Mouse (Mus musculus): ENCODE results near the gene Snf8. TPM values are rescaled to one million over a fixed set of nuclear protein-coding genes. Genes with fewer than 3 reads are reported as not detected.
A peak's percentile ranks its signal among the peaks of the same experiment; 100 is the strongest.

Gene Snf8
- polyA plus RNA-seq, 1 experiment from 2014 or later: 107 TPM

GRCm38 (mm10) chr11:96005403-96006271, 29.0 kb upstream of the Snf8 start, which contains the start of gene Igf2bp1:
TSS of gene Igf2bp1 (minus strand) at chr11:96005940.
- Histone ChIP-seq H3K27me3 (no peaks in the 10 kb centered on the region), H3K4me3 (peak within 1 kb of the TSS; percentile 87), H3K9me3 (no peaks in the 10 kb centered on the region), H3K36me3 (no peaks in the 10 kb centered on the region), H3K4me2 (peak within 1 kb of the TSS; percentile 85), H3K4me1 (peaks cover 32% of the 10 kb centered on the region), H3K27ac (peak within 1 kb of the TSS; percentile 99), H3K9ac (peak within 1 kb of the TSS; percentile 97)
- WGBS: under 1% methylated on average over 68 of the region's 74 CpGs
- peak; percentile 56 for ATAC-seq (ENCODE audit: insufficient number of reproducible peaks, insufficient read depth, low FRiP score, low TSS enrichment, low read depth)

GRCm38 (mm10) chr11:96006367-96006851, 28.3 kb upstream of the Snf8 start:
- no peaks in the 10 kb centered on the region for H3K9me3 ChIP-seq
- no peaks in the 10 kb centered on the region for H3K36me3 ChIP-seq
- H3K27me3 ChIP-seq: no peaks in the 10 kb centered on the region
- peak overlapping the region; percentile 87 for H3K4me3 ChIP-seq
- peak overlapping the region; percentile 97 for H3K9ac ChIP-seq
- H3K4me2 ChIP-seq: peak overlapping the region; percentile 85
- no peak for ATAC-seq (ENCODE audit: insufficient number of reproducible peaks, insufficient read depth, low FRiP score, low TSS enrichment, low read depth)
- peak overlapping the region; percentile 99 for H3K27ac ChIP-seq
- H3K4me1 ChIP-seq: peaks cover 27% of the 10 kb centered on the region
- WGBS: under 1% methylated on average over 33 of the region's 33 CpGs

- Histone ChIP-seq H3K4me2 (peak overlapping the region; percentile 85), H3K27me3 (no peaks in the 10 kb centered on the region), H3K27ac (peak overlapping the region; percentile 99), H3K4me3 (peak overlapping the region; percentile 87), H3K4me1 (peaks cover 21% of the 10 kb centered on the region), H3K9ac (peak overlapping the region; percentile 97), H3K36me3 (no peaks in the 10 kb centered on the region), H3K9me3 (no peaks in the 10 kb centered on the region)
- under 1% methylated on average over 67 of the region's 67 CpGs for WGBS
- ATAC-seq (ENCODE audit: insufficient number of reproducible peaks, insufficient read depth, low FRiP score, low TSS enrichment, low read depth): peak; percentile 54
Observed at GRCm38 (mm10) chr11:96006852-96007515, 27.7 kb upstream of the Snf8 start.

GRCm38 (mm10) chr11:96007516-96008235, 27.0 kb upstream of the Snf8 start:
- ATAC-seq (ENCODE audit: insufficient number of reproducible peaks, insufficient read depth, low FRiP score, low TSS enrichment, low read depth): no peak; the same call in 1 of the 2 replicates
- under 1% methylated on average over 33 of the region's 33 CpGs for WGBS

GRCm38 (mm10) chr11:96008827-96009226, 25.9 kb upstream of the Snf8 start:
- H3K27me3 ChIP-seq: 0 out of 2 replicates have a peak, but pooled peaks cover 4% of the 10 kb centered on the region
- no peak overlapping the region for H3K9ac ChIP-seq
- H3K9me3 ChIP-seq: no peaks in the 10 kb centered on the region
- peaks cover 7% of the 10 kb centered on the region for H3K4me1 ChIP-seq
- H3K4me3 ChIP-seq: no peak overlapping the region
- H3K36me3 ChIP-seq: no peaks in the 10 kb centered on the region
- 0% methylated on average over 1 of the region's 1 CpGs for WGBS
- H3K4me2 ChIP-seq: no peak overlapping the region
- H3K27ac ChIP-seq: no peak overlapping the region
- ATAC-seq (ENCODE audit: insufficient number of reproducible peaks, insufficient read depth, low FRiP score, low TSS enrichment, low read depth): no peak

More at GRCm38 (mm10) chr11:96007516-96008235, 27.0 kb upstream of the Snf8 start:
- H3K27me3 ChIP-seq: 0 out of 2 replicates have a peak, but pooled peaks cover under 1% of the 10 kb centered on the region
- H3K9me3 ChIP-seq: no peaks in the 10 kb centered on the region
- no peaks in the 10 kb centered on the region for H3K36me3 ChIP-seq
- H3K27ac ChIP-seq: peak overlapping the region; percentile 99
- peak overlapping the region; percentile 85 for H3K4me2 ChIP-seq
- H3K9ac ChIP-seq: peak overlapping the region; percentile 97
- peak overlapping the region; percentile 87 for H3K4me3 ChIP-seq
- H3K4me1 ChIP-seq: peaks cover 14% of the 10 kb centered on the region

GRCm38 (mm10) chr11:96011982-96012381, 22.7 kb upstream of the Snf8 start:
- Histone ChIP-seq H3K4me3 (no peak overlapping the region), H3K36me3 (no peaks in the 10 kb centered on the region), H3K4me1 (peaks cover 7% of the 10 kb centered on the region), H3K9ac (no peak overlapping the region), H3K4me2 (peak overlapping the region; percentile 40; the same call in 1 of the 2 replicates), H3K27me3 (0 out of 2 replicates have a peak, but pooled peaks cover 4% of the 10 kb centered on the region), H3K9me3 (no peaks in the 10 kb centered on the region), H3K27ac (no peak overlapping the region)
- WGBS: 6% methylated on average over 6 of the region's 8 CpGs
- ATAC-seq (ENCODE audit: insufficient number of reproducible peaks, insufficient read depth, low FRiP score, low TSS enrichment, low read depth): no peak

- Histone ChIP-seq H3K36me3 (no peaks in the 10 kb centered on the region), H3K4me1 (peaks cover 5% of the 10 kb centered on the region), H3K27ac (no peak overlapping the region), H3K4me3 (no peak overlapping the region), H3K9me3 (no peaks in the 10 kb centered on the region), H3K27me3 (0 out of 2 replicates have a peak, but pooled peaks cover 4% of the 10 kb centered on the region), H3K9ac (no peak overlapping the region), H3K4me2 (no peak overlapping the region)
- whole genome bisulfite sequencing: 53% methylated on average over 5 of the region's 5 CpGs
- ATAC-seq (ENCODE audit: insufficient number of reproducible peaks, insufficient read depth, low FRiP score, low TSS enrichment, low read depth): no peak
Observed at GRCm38 (mm10) chr11:96015421-96015820, 19.3 kb upstream of the Snf8 start.

GRCm38 (mm10) chr11:96017941-96018351, 16.7 kb upstream of the Snf8 start:
- 10% methylated on average over 9 of the region's 9 CpGs for WGBS
- Histone ChIP-seq H3K4me2 (no peak overlapping the region), H3K27ac (peak overlapping the region; percentile 48; the same call in 1 of the 2 replicates), H3K4me3 (no peak overlapping the region), H3K9ac (0 out of 2 replicates have a peak overlapping the region, but pooled peaks have one; percentile 40), H3K27me3 (0 out of 2 replicates have a peak, but pooled peaks cover under 1% of the 10 kb centered on the region), H3K9me3 (no peaks in the 10 kb centered on the region), H3K36me3 (no peaks in the 10 kb centered on the region), H3K4me1 (peaks cover 5% of the 10 kb centered on the region; the same call in 1 of the 2 replicates)
- no peak for ATAC-seq (ENCODE audit: insufficient number of reproducible peaks, insufficient read depth, low FRiP score, low TSS enrichment, low read depth)

- Histone ChIP-seq H3K4me3 (no peak overlapping the region), H3K4me2 (no peak overlapping the region), H3K9ac (no peak overlapping the region), H3K4me1 (peaks cover 5% of the 10 kb centered on the region; the same call in 1 of the 2 replicates), H3K36me3 (no peaks in the 10 kb centered on the region), H3K27ac (no peak overlapping the region), H3K27me3 (no peaks in the 10 kb centered on the region), H3K9me3 (no peaks in the 10 kb centered on the region)
- 61% methylated on average over 4 of the region's 4 CpGs for WGBS
- no peak for ATAC-seq (ENCODE audit: insufficient number of reproducible peaks, insufficient read depth, low FRiP score, low TSS enrichment, low read depth)
Observed at GRCm38 (mm10) chr11:96020622-96021021, 14.1 kb upstream of the Snf8 start.

- 67% methylated on average over 5 of the region's 5 CpGs for WGBS
- H3K4me2 ChIP-seq: no peak overlapping the region
- H3K27me3 ChIP-seq: 0 out of 2 replicates have a peak, but pooled peaks cover 11% of the 10 kb centered on the region
- H3K36me3 ChIP-seq: no peaks in the 10 kb centered on the region
- no peak overlapping the region for H3K4me3 ChIP-seq
- H3K9me3 ChIP-seq: no peaks in the 10 kb centered on the region
- ATAC-seq (ENCODE audit: insufficient number of reproducible peaks, insufficient read depth, low FRiP score, low TSS enrichment, low read depth): no peak
- H3K4me1 ChIP-seq: no peaks in the 10 kb centered on the region
- no peak overlapping the region for H3K27ac ChIP-seq
- no peak overlapping the region for H3K9ac ChIP-seq
Observed at GRCm38 (mm10) chr11:96028130-96028529, 6.6 kb upstream of the Snf8 start.

GRCm38 (mm10) chr11:96030571-96030970, 4.1 kb upstream of the Snf8 start:
- no peak overlapping the region for H3K27ac ChIP-seq
- no peaks in the 10 kb centered on the region for H3K9me3 ChIP-seq
- H3K4me3 ChIP-seq: no peak overlapping the region
- H3K36me3 ChIP-seq: no peaks in the 10 kb centered on the region
- 92% methylated on average over 3 of the region's 3 CpGs for WGBS
- H3K9ac ChIP-seq: no peak overlapping the region
- H3K27me3 ChIP-seq: 0 out of 2 replicates have a peak, but pooled peaks cover 11% of the 10 kb centered on the region
- peaks cover 10% of the 10 kb centered on the region for H3K4me1 ChIP-seq
- no peak for ATAC-seq (ENCODE audit: insufficient number of reproducible peaks, insufficient read depth, low FRiP score, low TSS enrichment, low read depth)
- H3K4me2 ChIP-seq: no peak overlapping the region
